Mouse (Mus musculus) spleen, adult 12 weeks (tissue): Measurements from ENCODE around the gene Sprr2a2.
"Not testable (repeated sequence)": the region's sequence is repeated elsewhere in the genome, so short reads cannot be mapped to it uniquely, and the experiment has no call there.

ENCODE experiments used
- DNase-seq: peaks from one replicate; pipeline ENCODE4 v3.0.0; 2022; ENCODE audit warnings: low spot score

Sprr2a2 gene

DNA sequence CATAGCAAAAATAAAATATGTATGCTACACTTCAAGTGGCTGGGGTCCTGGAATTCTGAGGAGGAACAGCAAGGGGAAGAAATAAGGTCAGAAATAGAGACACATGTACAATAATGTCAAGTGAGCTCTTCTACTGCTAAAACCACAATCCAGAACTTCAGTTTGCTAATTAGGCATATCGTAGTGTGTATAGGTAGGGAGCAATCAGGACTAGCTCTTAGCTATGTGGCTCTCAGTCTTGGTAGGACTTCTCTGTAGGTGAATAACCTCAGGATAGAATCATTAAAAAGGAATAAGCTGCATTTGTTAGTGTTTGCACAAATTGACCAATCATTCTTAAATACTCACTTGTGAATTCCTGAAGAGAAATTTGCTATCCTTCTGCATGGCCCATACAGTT, 58.3 kb downstream of the Sprr2a2 start:
- DNase-seq: not testable (repeated sequence)

DNA sequence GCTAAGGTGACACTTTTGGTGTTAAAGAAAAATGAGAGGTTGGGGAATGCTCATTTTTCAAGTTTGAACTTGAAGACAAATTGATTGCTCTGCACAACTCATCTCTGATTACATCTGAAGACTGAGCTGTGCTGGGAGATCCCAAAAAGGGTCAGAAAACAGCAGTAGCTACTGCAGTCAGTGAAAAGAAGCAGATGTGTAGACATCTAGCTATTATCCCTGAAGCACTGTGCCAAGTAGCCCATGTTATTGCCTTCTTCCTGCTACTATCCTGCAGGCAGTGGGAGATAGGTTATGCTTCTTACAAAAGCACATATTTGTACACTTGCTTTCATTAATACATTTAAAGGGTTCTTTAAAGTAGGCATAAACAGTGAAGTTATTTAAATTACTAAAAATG, 63.9 kb downstream of the Sprr2a2 start:
- not testable (repeated sequence) for DNase-seq

DNA sequence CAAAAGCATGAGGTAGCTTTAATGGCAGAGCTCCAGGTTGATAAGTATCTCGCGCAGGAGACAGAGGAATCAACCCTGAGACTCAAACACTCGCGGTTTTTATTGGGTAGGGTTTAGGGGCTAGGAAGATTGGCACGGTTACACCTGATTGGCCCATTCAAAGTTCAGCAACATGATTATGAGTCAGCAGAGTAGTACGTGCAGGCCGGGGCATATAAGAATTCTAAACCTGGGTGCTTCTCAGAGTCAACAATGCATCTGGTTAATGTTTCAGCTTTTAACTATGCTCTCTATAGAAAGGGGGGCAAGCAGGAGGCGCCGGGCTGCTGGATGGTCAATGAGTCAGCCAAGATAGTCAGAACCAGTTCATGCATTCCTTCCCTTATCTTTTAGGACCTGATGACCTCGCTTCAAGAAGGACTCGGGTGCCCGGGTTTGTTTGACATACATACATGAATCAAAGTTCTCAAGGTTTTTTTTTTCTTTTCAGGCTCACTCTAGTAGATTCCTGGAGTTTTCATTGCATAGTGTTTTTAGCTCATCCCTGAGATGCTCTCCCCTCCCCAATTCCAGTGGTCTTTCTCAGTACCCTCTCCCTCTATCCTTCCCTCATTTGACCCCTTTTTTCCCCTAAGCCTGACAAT, 65.4 kb downstream of the Sprr2a2 start:
- DNase-seq: not testable (repeated sequence)

DNA sequence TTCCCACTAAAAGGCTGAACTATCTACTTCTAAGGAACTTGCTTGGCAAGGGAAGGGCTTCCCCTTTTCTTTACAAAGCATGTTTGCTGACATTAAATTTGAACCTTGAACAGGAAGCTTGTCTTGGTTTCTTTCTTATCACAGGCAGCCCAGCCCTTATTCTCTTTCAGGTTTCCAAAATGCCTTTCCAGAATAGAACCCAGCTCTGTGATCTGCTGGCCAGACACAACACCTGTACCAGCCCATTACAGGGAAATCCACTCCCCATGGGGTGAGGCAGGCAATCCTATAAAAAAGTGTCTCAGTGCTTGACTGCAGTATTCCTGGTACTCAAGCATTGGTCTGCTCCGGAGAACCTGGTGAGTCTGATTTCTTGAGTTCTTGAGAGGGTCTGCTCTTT, 69.4 kb downstream of the Sprr2a2 start, which contains the start of gene Sprr2a3:
Gene Sprr2a3 (plus strand): TSS at position 317 of the 400 bp plus-strand sequence.
- DNase-seq: not testable (repeated sequence)

DNA sequence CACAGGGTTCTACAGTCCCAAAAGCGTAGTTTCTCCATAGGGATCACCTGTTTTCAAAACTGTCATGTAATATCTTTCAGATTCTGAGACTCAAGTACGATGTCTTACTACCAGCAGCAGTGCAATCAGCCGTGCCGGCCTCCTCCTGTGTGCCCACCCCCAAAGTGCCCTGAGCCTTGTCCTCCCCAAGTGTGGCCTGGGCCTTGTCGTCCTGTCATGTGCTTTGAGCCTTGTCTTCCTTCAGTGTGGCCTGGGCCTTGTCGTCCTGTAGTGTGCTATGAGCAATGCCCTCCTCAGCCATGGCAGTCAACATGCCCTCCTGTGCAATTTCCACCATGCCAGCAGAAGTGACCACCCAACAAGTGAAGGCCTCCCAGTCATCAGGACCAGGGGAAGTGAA, 72.8 kb downstream of the Sprr2a2 start:
- DNase-seq: not testable (repeated sequence)
